ENCODE assay signal across 7 mouse cellular contexts in genomic region chr11:77488771-77489581, GRCm38 (mm10). TPM values are rescaled to one million over a fixed set of nuclear protein-coding genes. Genes with fewer than 3 reads are reported as not detected.
DNase-seq lines count a peak whose midpoint lies in the region; ATAC-seq lines count a peak whose summit lies in the region.

No protein-coding gene starts in this region.

- DNase-seq in lung, postnatal 4 days, result no peak
- peak; percentile 73 for DNase-seq in cerebellum, adult 9-11 months
- DNase-seq in thymus, postnatal 14 days, result peak; percentile 55
- no peak for DNase-seq in left cerebral cortex, postnatal 14 days (ENCODE audit: low spot score in 2 of 2)

- H3K4me2 ChIP-seq in lung, embryonic 15.5 days, result peak overlapping the region; percentile 92
- peak overlapping the region; percentile 99 for H3K4me2 ChIP-seq in heart, embryonic 16.5 days (ENCODE audit: low read depth, low read length)
- H3K4me2 ChIP-seq in liver, embryonic 15.5 days, result peak overlapping the region; percentile 96

- ATAC-seq in lung, embryonic 15.5 days (ENCODE audit: borderline replicate concordance, extremely low read depth, low FRiP score, low TSS enrichment), result no peak
- ATAC-seq in heart, embryonic 16.5 days (replicated peaks; ENCODE audit: extremely low read depth, insufficient read depth, low FRiP score), result no peak
- ATAC-seq in liver, embryonic 15.5 days (ENCODE audit: insufficient read depth), result no peak

- H3K9me3 ChIP-seq in lung, embryonic 15.5 days, result no peaks in the 10 kb centered on the region
- no peaks in the 10 kb centered on the region for H3K9me3 ChIP-seq in heart, embryonic 16.5 days (replicated peaks; ENCODE audit: control insufficient read depth, low read length)
- H3K9me3 ChIP-seq in liver, embryonic 15.5 days (replicated peaks), result no peaks in the 10 kb centered on the region

- no peaks in the 10 kb centered on the region for H3K27me3 ChIP-seq in lung, embryonic 15.5 days
- no peaks in the 10 kb centered on the region for H3K27me3 ChIP-seq in heart, embryonic 16.5 days (ENCODE audit: control insufficient read depth, insufficient read depth, low read length)
- peaks cover 58% of the 10 kb centered on the region for H3K27me3 ChIP-seq in liver, embryonic 15.5 days

- intact Hi-C loops in left cerebral cortex, postnatal 14 days (cut with DNase I), result no loop called here

- no peak overlapping the region for H3K27ac ChIP-seq in lung, embryonic 15.5 days
- no peak overlapping the region for H3K27ac ChIP-seq in heart, embryonic 16.5 days (ENCODE audit: low read length)
- H3K27ac ChIP-seq in liver, embryonic 15.5 days (replicated peaks), result no peak overlapping the region

- peaks cover 72% of the 10 kb centered on the region for H3K4me1 ChIP-seq in lung, embryonic 15.5 days
- H3K4me1 ChIP-seq in heart, embryonic 16.5 days (ENCODE audit: control insufficient read depth, insufficient read depth, low read length), result peaks cover 45% of the 10 kb centered on the region
- peaks cover 47% of the 10 kb centered on the region for H3K4me1 ChIP-seq in liver, embryonic 15.5 days (replicated peaks)

- H3K4me3 ChIP-seq in lung, embryonic 15.5 days, result peak overlapping the region; percentile 89
- peak overlapping the region; percentile 87 for H3K4me3 ChIP-seq in heart, embryonic 16.5 days (ENCODE audit: low read length)
- H3K4me3 ChIP-seq in liver, embryonic 15.5 days (replicated peaks), result peak overlapping the region; percentile 69

- no peaks in the 10 kb centered on the region for H3K36me3 ChIP-seq in lung, embryonic 15.5 days
- H3K36me3 ChIP-seq in heart, embryonic 16.5 days (ENCODE audit: control insufficient read depth, insufficient read depth), result no peaks in the 10 kb centered on the region
- H3K36me3 ChIP-seq in liver, embryonic 15.5 days (replicated peaks), result no peaks in the 10 kb centered on the region

- H3K9ac ChIP-seq in lung, embryonic 15.5 days, result peak overlapping the region; percentile 79
- peak overlapping the region; percentile 89 for H3K9ac ChIP-seq in heart, embryonic 16.5 days (ENCODE audit: low read length)
- H3K9ac ChIP-seq in liver, embryonic 15.5 days, result peak overlapping the region; percentile 55

- 2% methylated on average over 48 of the region's 55 CpGs for WGBS in lung, embryonic 15.5 days
- WGBS in heart, embryonic 16.5 days, result 5% methylated on average over 50 of the region's 55 CpGs
- 4% methylated on average over 55 of the region's 55 CpGs for WGBS in liver, embryonic 15.5 days (ENCODE audit: insufficient replicate concordance)

RNA-seq across cellular contexts. Expression of gene Ankrd13b, which starts 0.5 kb away (rescaled TPM):
- 6.5 and 7.1 TPM in 2 replicates for polyA plus RNA-seq in lung, embryonic 15.5 days (2015; fragmentation: Nextera tagmentation; extraction: Ambion mirVana)
- polyA plus RNA-seq in heart, embryonic 16.5 days (2015; fragmentation: Nextera tagmentation; extraction: Ambion mirVana), result 2.0 and 3.7 TPM in 2 replicates
- 0.58 and 0.75 TPM in 2 replicates for polyA plus RNA-seq in liver, embryonic 15.5 days (2015; fragmentation: Nextera tagmentation; extraction: Ambion mirVana)
- total RNA-seq in left cerebral cortex, postnatal 14 days (2021), result 100 to 1,000 TPM; 127 to 129 TPM

RNA-seq across cellular contexts. Expression of gene Git1, which starts 4.4 kb away (rescaled TPM):
- 9.5 and 9.8 TPM in 2 replicates for polyA plus RNA-seq in lung, embryonic 15.5 days (2015; fragmentation: Nextera tagmentation; extraction: Ambion mirVana)
- polyA plus RNA-seq in heart, embryonic 16.5 days (2015; fragmentation: Nextera tagmentation; extraction: Ambion mirVana), result 7.5 and 7.7 TPM in 2 replicates
- polyA plus RNA-seq in liver, embryonic 15.5 days (2015; fragmentation: Nextera tagmentation; extraction: Ambion mirVana), result 1.4 and 2.2 TPM in 2 replicates
- total RNA-seq in left cerebral cortex, postnatal 14 days (2021), result 100 to 1,000 TPM; 150 to 153 TPM

RNA-seq across cellular contexts. Expression of gene Abhd15, which starts 25.9 kb away (rescaled TPM):
- polyA plus RNA-seq in lung, embryonic 15.5 days (2015; fragmentation: Nextera tagmentation; extraction: Ambion mirVana), result 3.8 and 4.0 TPM in 2 replicates
- polyA plus RNA-seq in heart, embryonic 16.5 days (2015; fragmentation: Nextera tagmentation; extraction: Ambion mirVana), result 3.2 TPM in 2 replicates
- 3.9 and 4.9 TPM in 2 replicates for polyA plus RNA-seq in liver, embryonic 15.5 days (2015; fragmentation: Nextera tagmentation; extraction: Ambion mirVana)
- 1 to 10 TPM; 1.6 to 1.7 TPM for total RNA-seq in left cerebral cortex, postnatal 14 days (2021)

RNA-seq across cellular contexts. Expression of gene Coro6, which starts 26.8 kb away (rescaled TPM):
- 0.78 and 0.97 TPM in 2 replicates for polyA plus RNA-seq in lung, embryonic 15.5 days (2015; fragmentation: Nextera tagmentation; extraction: Ambion mirVana)
- polyA plus RNA-seq in heart, embryonic 16.5 days (2015; fragmentation: Nextera tagmentation; extraction: Ambion mirVana), result 42.5 and 47.4 TPM in 2 replicates
- 0.16 and 0.35 TPM in 2 replicates for polyA plus RNA-seq in liver, embryonic 15.5 days (2015; fragmentation: Nextera tagmentation; extraction: Ambion mirVana)
- total RNA-seq in left cerebral cortex, postnatal 14 days (2021), result 10 to 100 TPM; 31.3 to 32.4 TPM

RNA-seq across cellular contexts. Expression of gene Trp53i13, which starts 26.8 kb away (rescaled TPM):
- polyA plus RNA-seq in lung, embryonic 15.5 days (2015; fragmentation: Nextera tagmentation; extraction: Ambion mirVana), result 42.7 and 43.1 TPM in 2 replicates
- 24.7 and 29.5 TPM in 2 replicates for polyA plus RNA-seq in heart, embryonic 16.5 days (2015; fragmentation: Nextera tagmentation; extraction: Ambion mirVana)
- 5.2 TPM in 2 replicates for polyA plus RNA-seq in liver, embryonic 15.5 days (2015; fragmentation: Nextera tagmentation; extraction: Ambion mirVana)
- 1 to 10 TPM; 4.9 to 5.8 TPM for total RNA-seq in left cerebral cortex, postnatal 14 days (2021)

Comparison
In these comparisons a context has a peak if more than half of its experiments do, and no peak if none do; other contexts are left out.
1. DNase-seq: peak in cerebellum, adult 9-11 months (single experiment) and thymus, postnatal 14 days (single experiment); none in lung, postnatal 4 days (0 of 2) and left cerebral cortex, postnatal 14 days (0 of 2).
2. Peak in every context shown above with its lines, with median percentiles within 50 percentile points of each other: H3K4me2 ChIP-seq, H3K4me3 ChIP-seq and H3K9ac ChIP-seq.